Mouse (Mus musculus) c-Kit-positive CD71-negative TER-119-negative erythroid progenitor cells, embryonic 14.5 days (primary cell): ENCODE results near the gene Tmem60.

Experiments
- DNase-seq: peaks from one replicate; pipeline ENCODE4 v3.0.0-alpha.2; 2013; ENCODE audit warnings: low read depth

Gene Tmem60

GRCm38 (mm10) chr5:20906191-20906590 is 24.2 kb downstream of the Tmem60 start:
- DNase-seq: no peak

GRCm38 (mm10) chr5:20911741-20912140 is 29.8 kb downstream of the Tmem60 start:
- DNase-seq: no peak

GRCm38 (mm10) chr5:20913372-20914275 is 31.6 kb downstream of the Tmem60 start:
- peak; percentile 55 for DNase-seq

- DNase-seq: no peak
Measured at GRCm38 (mm10) chr5:20918967-20919366, 37.0 kb downstream of the Tmem60 start.

GRCm38 (mm10) chr5:20919566-20919965 is 37.6 kb downstream of the Tmem60 start:
- DNase-seq: no peak

- no peak for DNase-seq
Measured at GRCm38 (mm10) chr5:20924608-20925007, 42.6 kb downstream of the Tmem60 start.

- no peak for DNase-seq
Measured at GRCm38 (mm10) chr5:20925451-20925850, 43.5 kb downstream of the Tmem60 start.

- no peak for DNase-seq
Measured at GRCm38 (mm10) chr5:20929669-20930151, 47.7 kb downstream of the Tmem60 start.

- DNase-seq: no peak
Measured at GRCm38 (mm10) chr5:20930430-20930829, 48.4 kb downstream of the Tmem60 start.

- no peak for DNase-seq
Measured at GRCm38 (mm10) chr5:20931300-20931699, 49.3 kb downstream of the Tmem60 start.

- no peak for DNase-seq
Measured at GRCm38 (mm10) chr5:20932585-20932984, 50.6 kb downstream of the Tmem60 start.

- DNase-seq: no peak
Measured at GRCm38 (mm10) chr5:20935934-20936333, 53.9 kb downstream of the Tmem60 start.
